Mouse (Mus musculus) erythroblast, adult 5-6 weeks (primary cell): ENCODE measurements at regions not wholly inside any gene's neighbourhood (a gene's known extent, or its start where the extent isn't known, plus 50 kb on each side); places are given as distances from the start of the nearest gene placed in this dataset.

Experiments used
- ATAC-seq: replicated peaks from 2 replicates; pipeline ENCODE4 v1.8.0; 2016; ENCODE audit warnings: moderate number of reproducible peaks, mild to moderate bottlenecking, moderate TSS enrichment, inconsistent platforms; ENCODE audit not compliant: poor library complexity, low FRiP score, severe bottlenecking

DNA sequence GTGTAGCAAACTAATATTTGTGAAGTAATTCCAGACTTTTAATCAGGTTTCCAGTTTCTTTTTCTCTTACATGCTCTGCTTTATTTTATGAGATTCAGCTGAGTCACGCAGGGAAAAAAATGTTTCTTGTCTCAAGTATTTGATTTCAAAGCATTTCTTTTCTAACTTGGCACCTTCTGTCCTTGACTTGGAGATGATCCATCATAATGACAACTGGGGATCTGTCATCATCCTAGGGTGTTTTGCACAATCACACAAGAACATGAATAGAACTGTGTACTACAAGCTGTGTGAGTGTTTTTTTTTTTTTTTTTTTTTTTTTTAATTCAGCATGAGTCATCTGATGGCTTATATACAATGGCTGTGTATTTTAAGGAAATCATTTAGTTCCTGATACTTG lies 1022.0 kb upstream of the Flrt2 start:
- ATAC-seq = no peak

DNA sequence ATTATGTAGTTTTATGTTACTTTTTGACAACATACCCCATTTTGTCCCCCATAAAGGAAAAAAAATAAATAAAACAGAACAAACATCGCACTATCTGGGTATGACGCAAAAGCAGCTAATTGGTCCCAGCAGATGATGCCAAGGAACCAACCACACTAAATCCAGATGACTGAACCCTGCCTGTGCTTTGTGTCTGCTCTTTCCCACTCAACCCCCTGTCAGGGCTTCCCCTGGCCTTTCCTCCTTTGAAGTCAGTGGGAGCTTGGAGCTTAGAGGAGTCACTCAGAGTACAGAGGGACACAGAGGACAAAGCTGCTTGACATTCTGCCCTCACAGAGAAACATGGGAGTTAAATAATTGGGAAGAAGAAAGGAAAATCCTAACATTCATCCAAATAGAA lies 1017.1 kb upstream of the Flrt2 start:
- ATAC-seq = no peak

DNA sequence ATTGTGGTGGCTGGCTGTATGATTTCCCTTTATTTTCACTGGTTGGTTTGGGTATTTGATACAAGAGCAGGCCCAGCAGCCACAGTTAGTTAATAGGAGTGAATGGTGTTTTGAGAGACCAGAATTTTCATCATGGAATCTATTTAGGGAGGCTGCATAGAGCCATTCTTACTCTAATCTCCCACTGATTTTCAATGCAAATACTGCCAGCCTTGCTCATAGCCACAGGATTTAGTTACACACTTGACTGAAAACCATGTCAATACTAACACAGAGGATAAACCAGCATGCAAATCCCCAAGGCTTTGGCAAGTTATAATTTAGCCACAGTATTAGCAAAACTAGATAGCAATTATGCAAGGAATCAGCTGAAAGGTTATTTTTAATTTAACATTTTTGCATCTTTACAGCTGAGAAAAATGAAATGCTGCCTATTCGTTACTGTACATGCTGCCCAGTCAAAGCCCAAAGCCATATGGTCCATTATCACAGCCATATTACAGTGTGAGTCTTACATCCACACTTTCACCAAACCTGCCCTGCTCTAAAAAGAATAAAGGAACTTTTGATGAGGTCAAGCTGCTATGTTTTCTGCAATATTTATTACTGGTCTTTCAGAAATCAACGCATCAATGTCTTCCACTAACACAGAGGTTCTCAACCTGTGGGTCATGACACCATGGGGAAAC lies 1000.5 kb upstream of the Flrt2 start:
- no peak for ATAC-seq

DNA sequence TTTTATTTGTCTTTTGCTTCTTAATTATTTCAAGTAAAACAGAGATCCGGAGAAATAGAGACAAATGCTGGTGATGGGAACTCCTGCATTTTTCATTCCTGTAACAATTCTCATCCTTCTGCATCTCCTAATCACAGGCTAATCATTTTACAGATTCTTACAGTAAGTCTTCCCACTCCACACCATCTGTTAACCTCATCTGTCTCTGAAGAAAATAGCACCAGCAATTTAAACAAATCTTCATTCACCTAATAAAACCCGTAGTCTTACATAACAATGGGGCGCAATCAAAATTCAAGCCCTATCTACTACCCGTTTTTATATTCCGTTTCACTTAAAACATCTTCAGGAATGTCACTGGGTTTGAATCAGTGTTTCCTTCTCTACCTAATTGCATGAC lies 960.6 kb upstream of the Flrt2 start:
- no peak for ATAC-seq

DNA sequence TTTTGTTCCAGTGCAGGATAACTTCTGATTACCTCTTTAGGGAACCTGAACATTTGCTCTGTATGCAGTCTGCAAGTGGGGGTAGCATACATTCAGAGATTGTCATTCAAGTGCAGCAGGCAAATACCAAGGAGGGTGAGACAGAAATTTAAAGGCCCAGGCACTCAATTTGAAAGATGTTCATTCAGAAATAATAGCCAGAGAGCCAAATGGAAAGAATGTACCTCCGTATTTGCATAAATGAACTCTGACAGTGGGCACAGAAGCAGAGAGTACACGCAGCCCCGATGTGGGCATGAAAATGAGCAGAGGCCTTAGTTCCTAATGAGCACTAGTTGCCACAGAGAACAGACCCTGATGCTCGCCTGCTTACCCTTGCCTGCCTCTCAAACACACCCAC lies 958.8 kb upstream of the Flrt2 start:
- ATAC-seq = no peak

DNA sequence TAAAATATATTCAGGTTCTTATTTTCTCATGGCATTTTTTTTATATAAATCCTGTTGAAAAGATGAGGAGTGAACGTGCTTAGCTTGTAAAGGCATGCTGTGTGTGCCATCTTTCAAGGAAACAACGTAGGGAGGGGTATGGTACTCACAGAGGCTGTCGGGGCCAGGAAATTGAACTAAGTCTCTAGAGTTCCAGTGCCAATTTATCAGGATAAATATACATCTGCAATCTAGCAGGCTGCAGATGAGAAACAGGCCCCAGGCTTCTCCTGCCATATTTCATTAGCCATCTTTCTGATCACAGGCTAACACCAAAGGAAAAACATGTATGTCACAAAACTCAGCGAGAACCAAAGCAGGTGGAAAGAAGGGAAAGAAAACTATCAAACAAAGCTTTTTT lies 954.8 kb upstream of the Flrt2 start:
- no peak for ATAC-seq

GRCm38 (mm10) chr12:94749747-94750515 lies 942.1 kb upstream of the Flrt2 start:
- no peak for ATAC-seq

- ATAC-seq = no peak
These were observed 936.3 kb upstream of the Flrt2 start for GRCm38 (mm10) chr12:94755754-94756153.

- ATAC-seq = no peak
These were observed 896.0 kb upstream of the Flrt2 start for GRCm38 (mm10) chr12:94795913-94796615.

DNA sequence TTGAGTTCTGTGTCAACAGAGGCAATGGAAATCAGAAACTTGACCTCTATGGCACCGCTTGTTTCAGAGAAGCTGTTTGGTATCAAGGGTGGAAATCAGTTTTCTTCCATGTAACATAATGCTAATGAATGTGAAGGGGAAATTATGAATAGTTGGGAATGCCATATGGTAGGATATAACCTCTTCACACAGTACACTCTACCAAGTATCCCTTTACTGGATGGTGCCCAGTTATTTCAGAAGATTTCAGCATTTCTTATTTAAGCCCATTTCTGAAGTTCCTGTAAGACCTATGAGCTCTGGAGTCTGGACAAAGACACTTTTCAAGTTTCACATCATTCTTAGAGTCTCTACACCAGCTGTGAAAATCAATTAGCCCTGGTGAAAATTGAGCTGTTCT lies 887.3 kb upstream of the Flrt2 start:
- ATAC-seq = no peak

GRCm38 (mm10) chr12:94831400-94831799 lies 860.6 kb upstream of the Flrt2 start:
- ATAC-seq = no peak

GRCm38 (mm10) chr12:94862720-94863119 lies 829.3 kb upstream of the Flrt2 start:
- no peak for ATAC-seq

DNA sequence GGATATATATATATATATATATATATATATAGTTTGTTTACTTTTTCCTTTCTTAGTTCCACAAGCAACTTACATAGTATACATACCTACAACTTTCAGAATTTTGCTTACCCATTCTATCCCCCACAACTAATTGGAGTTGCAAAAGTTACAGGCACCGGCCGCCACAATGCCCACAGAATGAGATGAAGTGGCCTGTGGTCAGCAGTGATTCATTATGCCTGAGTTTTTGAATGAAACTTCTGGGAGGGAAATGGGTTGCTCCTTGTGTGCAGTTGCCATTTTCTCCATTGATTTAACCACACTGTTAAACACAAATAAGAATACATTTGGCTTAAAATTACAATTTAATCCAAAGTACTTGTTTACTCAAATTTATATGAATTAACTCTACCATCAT lies 781.2 kb upstream of the Flrt2 start:
- ATAC-seq = no peak

DNA sequence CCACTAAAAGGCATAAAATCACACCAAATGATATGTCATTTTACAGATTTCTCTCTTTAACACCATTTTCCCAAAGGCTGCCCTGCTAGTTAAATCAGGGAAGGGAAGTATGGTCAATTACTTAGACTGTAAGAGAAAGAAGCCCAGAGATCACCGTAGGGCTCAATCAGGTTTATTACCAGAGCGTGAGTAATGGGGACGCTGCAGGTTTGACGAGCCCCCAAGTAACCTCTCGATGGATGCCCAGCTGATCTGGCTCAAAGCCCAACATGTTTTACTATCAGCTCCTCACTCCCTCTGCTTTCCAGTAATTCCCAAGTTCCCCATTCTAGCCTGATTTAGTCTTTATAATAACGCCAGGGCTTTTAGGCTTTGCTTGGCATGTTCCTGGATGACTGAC lies 749.0 kb upstream of the Flrt2 start:
- ATAC-seq = no peak
